Mouse (Mus musculus): Measurements from ENCODE around the gene Cdk2ap2.
"Not testable (repeated sequence)": the region's sequence is repeated elsewhere in the genome, so short reads cannot be mapped to it uniquely, and the experiment has no call there.

GRCm38 (mm10) chr19:4063357-4063756 lies 33.6 kb upstream of the Cdk2ap2 start:
- TF ChIP-seq CTCF (IDR thresholded peaks at IDR 0.05; ENCODE audit: low read depth, low read length); GATA1 (IDR thresholded peaks at IDR 0.05; ENCODE audit: borderline replicate concordance, low read length); TAL1 (conservative IDR thresholded peaks at IDR 0.05; ENCODE audit: low read depth, low read length); POLR2AphosphoS5 (IDR thresholded peaks at IDR 0.05; ENCODE audit: insufficient replicate concordance, low read depth, low read length); GATA2 (IDR thresholded peaks at IDR 0.05; ENCODE audit: borderline replicate concordance, low read depth, low read length): not testable (repeated sequence)
